Mouse (Mus musculus) c-Kit-negative CD71-positive TER-119-positive erythroid progenitor cells, embryonic 14.5 days (primary cell): ENCODE data around the gene Trim59.

ENCODE experiments used
- DNase-seq: peaks from one replicate; pipeline ENCODE4 v3.0.0-alpha.2; 2013; ENCODE audit warnings: low read depth, low spot score

Trim59 gene

DNA sequence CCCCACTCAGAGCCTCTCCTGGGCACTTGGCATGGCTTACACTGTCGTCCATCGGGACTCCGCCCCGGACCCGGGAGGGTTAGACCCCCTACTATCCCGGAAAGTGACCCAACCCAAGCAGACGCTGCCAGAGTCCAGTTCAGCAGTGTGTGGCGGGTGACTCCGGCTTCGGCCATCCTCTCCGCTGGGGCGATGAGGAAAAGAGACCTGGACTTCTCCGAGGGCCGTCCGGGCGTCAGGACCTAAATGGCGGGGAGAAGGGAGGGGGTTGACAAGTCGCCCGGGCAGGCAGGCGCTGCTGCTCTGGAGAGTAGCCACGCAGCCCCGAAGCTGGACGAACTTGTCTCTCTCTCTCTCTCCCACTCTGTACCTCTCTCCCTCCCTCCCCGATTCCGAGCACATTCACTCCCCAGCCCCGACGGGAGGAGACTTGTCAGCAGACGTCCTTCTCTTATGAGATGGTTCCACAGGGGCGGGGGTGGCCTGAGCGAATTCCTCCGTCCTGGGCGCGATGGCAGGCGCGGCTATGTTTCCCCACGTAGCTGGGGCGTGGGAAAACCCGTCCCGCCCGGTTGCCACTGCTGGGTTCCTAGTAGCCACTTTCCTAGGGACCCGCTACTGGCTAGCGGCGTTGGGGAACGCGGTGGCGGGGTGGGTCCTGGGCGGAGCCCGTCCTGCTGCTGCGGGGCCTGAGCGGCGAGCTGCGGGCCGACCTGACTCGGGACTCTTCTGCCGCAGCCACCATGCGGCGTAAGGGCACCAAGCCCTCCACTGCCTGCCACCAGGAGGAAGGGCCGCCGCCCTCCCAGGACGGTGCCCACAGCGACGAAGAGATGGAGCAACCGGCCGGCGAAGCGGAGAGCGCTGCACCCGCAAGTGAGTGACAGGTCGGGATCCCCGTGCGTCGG is 39.0 kb downstream of the Trim59 start:
- peak; percentile 61 for DNase-seq

DNA sequence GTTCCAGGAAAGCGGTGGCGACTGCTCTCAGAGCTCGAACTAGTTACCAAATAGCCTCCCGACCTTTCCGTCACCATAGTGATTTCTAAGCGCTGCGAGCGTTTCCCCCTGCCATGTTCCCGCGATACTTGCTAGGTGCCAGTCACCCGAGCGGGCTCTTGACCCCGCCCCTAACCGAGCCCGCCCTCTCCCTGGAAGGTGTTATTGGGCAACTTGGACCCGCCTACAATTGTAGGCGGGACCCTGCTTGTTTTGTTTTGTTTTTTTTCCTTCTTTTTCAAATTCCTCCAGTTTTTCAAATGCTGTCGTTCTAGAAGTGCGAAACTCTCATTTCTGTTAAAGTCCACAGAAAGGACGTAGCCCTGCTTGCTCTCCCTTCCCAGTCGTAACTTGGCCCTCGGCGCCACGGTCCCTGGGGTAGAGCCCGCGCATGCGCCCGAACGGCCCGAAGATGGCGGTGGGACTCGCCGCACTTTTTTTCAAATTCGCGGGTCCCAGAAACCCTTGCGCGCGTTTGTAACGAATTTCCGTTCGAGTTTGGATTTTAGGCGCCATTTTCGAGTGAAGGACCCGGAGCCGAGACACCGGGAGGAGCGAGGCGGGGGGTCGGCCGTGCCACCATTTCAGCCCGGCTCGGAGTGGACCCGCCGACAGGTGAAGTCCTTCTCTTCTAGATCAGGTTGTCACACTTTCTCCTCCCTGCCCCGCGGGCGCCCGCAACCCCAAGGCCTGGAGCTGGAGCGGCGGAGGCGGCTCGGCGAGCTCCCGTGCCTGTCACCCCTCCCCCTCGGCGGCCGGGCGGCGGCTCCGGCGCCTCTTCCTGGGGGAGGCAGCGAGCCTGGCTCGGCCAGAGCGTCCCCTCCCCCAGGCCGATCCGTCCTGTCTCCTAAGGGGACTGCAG is 39.9 kb downstream of the Trim59 start, which contains the start of the genes Ift80 and Smc4:
TSS of gene Ift80 (minus strand) at position 134 of the 901 bp plus-strand sequence.
TSS of gene Smc4 (plus strand) at position 302 of the 901 bp plus-strand sequence.
- peak; percentile 96 for DNase-seq

DNA sequence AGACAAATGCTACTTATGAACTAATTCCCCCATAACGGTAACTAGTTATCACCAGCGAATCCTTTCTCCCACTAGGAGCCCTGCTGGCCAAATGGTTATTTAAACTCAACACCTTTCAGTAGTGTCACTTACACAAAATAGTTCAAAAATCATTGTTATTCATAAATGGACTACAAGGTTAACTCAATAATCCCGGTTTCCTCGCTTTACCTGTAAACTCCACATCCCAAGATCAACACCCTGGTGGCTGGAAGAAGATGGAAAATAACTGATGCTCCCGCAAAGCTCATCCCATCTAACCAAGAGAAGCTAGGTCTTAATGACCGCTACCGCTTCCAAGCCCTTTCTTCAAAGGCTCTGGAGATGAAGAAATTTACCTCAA is 40.5 kb downstream of the Trim59 start:
- no peak for DNase-seq

DNA sequence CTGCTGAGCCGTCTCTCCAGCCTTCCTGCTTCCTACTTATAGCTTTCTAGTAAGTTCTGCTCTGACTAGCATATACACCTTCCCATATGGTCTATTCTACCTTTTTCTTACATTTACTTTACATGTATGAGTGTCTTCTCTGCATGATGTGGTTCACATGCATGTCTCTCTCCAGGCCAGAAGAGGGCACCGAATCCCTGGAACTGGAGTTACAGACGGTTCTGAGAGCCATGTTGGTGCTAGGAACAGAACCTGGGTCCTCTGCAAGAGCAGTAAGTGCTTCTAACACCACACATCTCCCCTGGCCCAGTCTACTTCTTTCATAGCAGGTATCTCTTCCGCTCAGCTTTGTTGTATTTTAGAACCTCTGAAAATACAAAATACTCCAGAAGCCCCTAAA is 41.8 kb downstream of the Trim59 start:
- no peak for DNase-seq

DNA sequence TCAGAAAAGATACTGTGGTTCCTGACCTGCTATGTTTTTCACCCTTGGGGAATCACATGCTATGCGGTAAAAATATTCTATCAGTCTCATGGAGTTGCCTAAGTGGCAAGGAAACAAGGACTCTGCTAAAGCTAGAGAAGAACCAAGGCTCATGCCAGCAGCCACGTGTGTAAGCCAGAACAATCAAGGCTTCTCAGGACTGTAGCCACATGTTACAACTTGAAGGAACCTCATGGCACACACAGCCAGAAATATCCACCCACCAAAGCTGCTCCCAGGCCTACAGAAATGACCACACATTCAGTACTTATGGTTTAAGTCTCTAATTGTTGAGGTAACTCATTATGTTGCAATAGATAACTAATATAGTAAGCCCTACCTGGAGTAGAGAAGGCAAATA is 58.0 kb downstream of the Trim59 start:
- no peak for DNase-seq
